Mouse (Mus musculus): ENCODE results near the gene Slc25a18. TPM values are rescaled to one million over a fixed set of nuclear protein-coding genes. Genes with fewer than 3 reads are reported as not detected.
"Not testable (repeated sequence)": the region's sequence is repeated elsewhere in the genome, so short reads cannot be mapped to it uniquely, and the experiment has no call there.

Gene Slc25a18
- polyA plus RNA-seq, 1 experiment: 0.07 TPM

GRCm38 (mm10) chr6:120807738-120808081, 34.3 kb downstream of the Slc25a18 start:
- Histone ChIP-seq H3K4me3 (no peak overlapping the region), H3K36me3 (ENCODE audit: control insufficient read depth, insufficient read depth) (peaks cover 31% of the 10 kb centered on the region), H3K79me2 (ENCODE audit: control insufficient read depth, insufficient read depth) (peaks cover 4% of the 10 kb centered on the region), H3K27me3 (ENCODE audit: control insufficient read depth, insufficient read depth, insufficient read length) (no peaks in the 10 kb centered on the region), H3K4me2 (ENCODE audit: low read depth) (no peak overlapping the region), H3ac (ENCODE audit: control insufficient read depth, insufficient read length) (no peak overlapping the region)
- TF ChIP-seq POLR2AphosphoS2 (IDR thresholded peaks at IDR 0.05; ENCODE audit: insufficient read length, low read depth): no peak
- no peak for TF ChIP-seq MYOD1 (IDR thresholded peaks at IDR 0.05; ENCODE audit: control insufficient read depth in 1 of 3, insufficient read length in 2 of 3, low read depth in 2 of 3)
- no peak for TF ChIP-seq SRF (IDR thresholded peaks at IDR 0.05; ENCODE audit: control insufficient read depth, insufficient read length, low read depth)

- H3K4me2 ChIP-seq (ENCODE audit: low read depth); H3ac ChIP-seq (ENCODE audit: control insufficient read depth, insufficient read length); H3K79me2 ChIP-seq (ENCODE audit: control insufficient read depth, insufficient read depth); H3K27me3 ChIP-seq (ENCODE audit: control insufficient read depth, insufficient read depth, insufficient read length); H3K4me3 ChIP-seq: not testable (repeated sequence)
- peaks cover 13% of the 10 kb centered on the region for H3K36me3 ChIP-seq (ENCODE audit: control insufficient read depth, insufficient read depth)
Observed at GRCm38 (mm10) chr6:120811999-120812398, 38.6 kb downstream of the Slc25a18 start.

- Histone ChIP-seq H3K4me3 (no peak overlapping the region), H3K4me2 (ENCODE audit: low read depth) (peak overlapping the region; percentile 83), H3K36me3 (ENCODE audit: control insufficient read depth, insufficient read depth) (no peaks in the 10 kb centered on the region), H3ac (ENCODE audit: control insufficient read depth, insufficient read length) (no peak overlapping the region), H3K27me3 (ENCODE audit: control insufficient read depth, insufficient read depth, insufficient read length) (no peaks in the 10 kb centered on the region), H3K79me2 (ENCODE audit: control insufficient read depth, insufficient read depth) (peaks cover 50% of the 10 kb centered on the region)
- TF ChIP-seq REST (IDR thresholded peaks at IDR 0.05; ENCODE audit: insufficient read depth, insufficient read length) (no peak), USF1 (IDR thresholded peaks at IDR 0.05; ENCODE audit: low read depth) (no peak), E2F4 (IDR thresholded peaks at IDR 0.05; ENCODE audit: insufficient read depth) (no peak)
Observed at GRCm38 (mm10) chr6:120819294-120819693, 45.9 kb downstream of the Slc25a18 start.

GRCm38 (mm10) chr6:120820144-120820543, 46.8 kb downstream of the Slc25a18 start:
- H3K4me2 ChIP-seq (ENCODE audit: low read depth): peak overlapping the region; percentile 83

GRCm38 (mm10) chr6:120820941-120821340, 47.6 kb downstream of the Slc25a18 start:
- Histone ChIP-seq H3ac (ENCODE audit: control insufficient read depth, insufficient read length) (no peak overlapping the region), H3K27me3 (ENCODE audit: control insufficient read depth, insufficient read depth, insufficient read length) (no peaks in the 10 kb centered on the region), H3K4me3 (peak overlapping the region; percentile 91), H3K79me2 (ENCODE audit: control insufficient read depth, insufficient read depth) (peaks cover 50% of the 10 kb centered on the region), H3K4me2 (ENCODE audit: low read depth) (peak overlapping the region; percentile 83), H3K36me3 (ENCODE audit: control insufficient read depth, insufficient read depth) (no peaks in the 10 kb centered on the region)
- no peak for TF ChIP-seq POLR2AphosphoS2 (IDR thresholded peaks at IDR 0.05; ENCODE audit: insufficient read length, low read depth)
- no peak for TF ChIP-seq TCF3 (IDR thresholded peaks at IDR 0.05; ENCODE audit: insufficient read length, low read depth)
- no peak for TF ChIP-seq MAX (IDR thresholded peaks at IDR 0.05; ENCODE audit: low read depth)
- TF ChIP-seq REST (IDR thresholded peaks at IDR 0.05; ENCODE audit: insufficient read depth, insufficient read length): no peak
- TF ChIP-seq MYOD1 (IDR thresholded peaks at IDR 0.05; ENCODE audit: control insufficient read depth in 1 of 3, insufficient read length in 2 of 3, low read depth in 2 of 3): no peak
- TF ChIP-seq E2F4 (IDR thresholded peaks at IDR 0.05; ENCODE audit: insufficient read depth): no peak
- TF ChIP-seq TCF12 (IDR thresholded peaks at IDR 0.05; ENCODE audit: insufficient read depth, poor library complexity, severe bottlenecking): no peak
- TF ChIP-seq MYOG (IDR thresholded peaks at IDR 0.05; ENCODE audit: control insufficient read depth in 1 of 3, insufficient read depth in 1 of 3, insufficient read length in 2 of 3, low read depth in 2 of 3): no peak
- no peak for TF ChIP-seq SRF (IDR thresholded peaks at IDR 0.05; ENCODE audit: control insufficient read depth, insufficient read length, low read depth)
- TF ChIP-seq CEBPB (IDR thresholded peaks at IDR 0.05; ENCODE audit: insufficient read depth, poor library complexity, severe bottlenecking): no peak
- no peak for TF ChIP-seq POLR2A (IDR thresholded peaks at IDR 0.05; ENCODE audit: insufficient read length, low read depth)
- no peak for TF ChIP-seq USF1 (IDR thresholded peaks at IDR 0.05; ENCODE audit: low read depth)

More at GRCm38 (mm10) chr6:120820144-120820543, 46.8 kb downstream of the Slc25a18 start:
- H3ac ChIP-seq (ENCODE audit: control insufficient read depth, insufficient read length): no peak overlapping the region
- no peaks in the 10 kb centered on the region for H3K36me3 ChIP-seq (ENCODE audit: control insufficient read depth, insufficient read depth)
- TF ChIP-seq USF1 (IDR thresholded peaks at IDR 0.05; ENCODE audit: low read depth): no peak
- TF ChIP-seq TCF3 (IDR thresholded peaks at IDR 0.05; ENCODE audit: insufficient read length, low read depth): no peak
- TF ChIP-seq MAX (IDR thresholded peaks at IDR 0.05; ENCODE audit: low read depth): no peak
- no peak for TF ChIP-seq POLR2A (IDR thresholded peaks at IDR 0.05; ENCODE audit: insufficient read length, low read depth)
- no peak for TF ChIP-seq CEBPB (IDR thresholded peaks at IDR 0.05; ENCODE audit: insufficient read depth, poor library complexity, severe bottlenecking)
- no peak for TF ChIP-seq E2F4 (IDR thresholded peaks at IDR 0.05; ENCODE audit: insufficient read depth)
- no peak for TF ChIP-seq SRF (IDR thresholded peaks at IDR 0.05; ENCODE audit: control insufficient read depth, insufficient read length, low read depth)
- H3K27me3 ChIP-seq (ENCODE audit: control insufficient read depth, insufficient read depth, insufficient read length): no peaks in the 10 kb centered on the region
- peak overlapping the region; percentile 91 for H3K4me3 ChIP-seq
- peaks cover 50% of the 10 kb centered on the region for H3K79me2 ChIP-seq (ENCODE audit: control insufficient read depth, insufficient read depth)

GRCm38 (mm10) chr6:120821715-120822114, 48.3 kb downstream of the Slc25a18 start:
- peaks cover 50% of the 10 kb centered on the region for H3K79me2 ChIP-seq (ENCODE audit: control insufficient read depth, insufficient read depth)
- TF ChIP-seq MAX (IDR thresholded peaks at IDR 0.05; ENCODE audit: low read depth) (no peak), CEBPB (IDR thresholded peaks at IDR 0.05; ENCODE audit: insufficient read depth, poor library complexity, severe bottlenecking) (no peak), TCF12 (IDR thresholded peaks at IDR 0.05; ENCODE audit: insufficient read depth, poor library complexity, severe bottlenecking) (no peak), REST (IDR thresholded peaks at IDR 0.05; ENCODE audit: insufficient read depth, insufficient read length) (no peak), POLR2AphosphoS2 (IDR thresholded peaks at IDR 0.05; ENCODE audit: insufficient read length, low read depth) (no peak), SRF (IDR thresholded peaks at IDR 0.05; ENCODE audit: control insufficient read depth, insufficient read length, low read depth) (no peak), TCF3 (IDR thresholded peaks at IDR 0.05; ENCODE audit: insufficient read length, low read depth) (no peak), USF1 (IDR thresholded peaks at IDR 0.05; ENCODE audit: low read depth) (no peak), MYOG (IDR thresholded peaks at IDR 0.05; ENCODE audit: control insufficient read depth in 1 of 3, insufficient read depth in 1 of 3, insufficient read length in 2 of 3, low read depth in 2 of 3) (no peak), POLR2A (IDR thresholded peaks at IDR 0.05; ENCODE audit: insufficient read length, low read depth) (no peak), MYOD1 (IDR thresholded peaks at IDR 0.05; ENCODE audit: control insufficient read depth in 1 of 3, insufficient read length in 2 of 3, low read depth in 2 of 3) (no peak), E2F4 (IDR thresholded peaks at IDR 0.05; ENCODE audit: insufficient read depth) (no peak)
- peak overlapping the region; percentile 91 for H3K4me3 ChIP-seq
- H3K36me3 ChIP-seq (ENCODE audit: control insufficient read depth, insufficient read depth): no peaks in the 10 kb centered on the region
- no peaks in the 10 kb centered on the region for H3K27me3 ChIP-seq (ENCODE audit: control insufficient read depth, insufficient read depth, insufficient read length)
- H3K4me2 ChIP-seq (ENCODE audit: low read depth): peak overlapping the region; percentile 83
- H3ac ChIP-seq (ENCODE audit: control insufficient read depth, insufficient read length): peak overlapping the region; percentile 48
